Mouse (Mus musculus) testis, adult 2 months (tissue): ENCODE data around the gene Cd96. TPM values are rescaled to one million over a fixed set of nuclear protein-coding genes. Genes with fewer than 3 reads are reported as not detected.

ENCODE experiments used
- H3K27ac ChIP-seq: fragments of 200-500 bp; 2 replicates; pipeline ENCODE4 v1.5.1; 2012; ENCODE audit warnings: low read depth, low read length; ENCODE audit not compliant: control insufficient read depth, insufficient read depth
- H3K27me3 ChIP-seq: fragments of 200-500 bp; 2 replicates; pipeline ENCODE4 v1.6.1; 2012; ENCODE audit warnings: mild to moderate bottlenecking, low read length, moderate library complexity; ENCODE audit not compliant: control insufficient read depth, insufficient read depth
- H3K36me3 ChIP-seq: fragments of 200-500 bp; 2 replicates; pipeline ENCODE4 v1.6.1; 2012; ENCODE audit warnings: mild to moderate bottlenecking, low read length; ENCODE audit not compliant: control insufficient read depth, insufficient read depth
- H3K4me1 ChIP-seq: fragments of 200-500 bp; 2 replicates; pipeline ENCODE4 v1.6.1; 2012; ENCODE audit warnings: low read length; ENCODE audit not compliant: control insufficient read depth, insufficient read depth
- H3K4me3 ChIP-seq: fragments of 200-500 bp; 2 replicates; pipeline ENCODE4 v1.5.1; 2012; ENCODE audit warnings: low read depth, mild to moderate bottlenecking, low read length, moderate library complexity, mixed read lengths; ENCODE audit not compliant: control insufficient read depth
- CTCF ChIP-seq: fragments of 200-500 bp; IDR thresholded peaks from 2 replicates; pipeline ENCODE4 v1.5.1; 2012; ENCODE audit warnings: low read depth, mild to moderate bottlenecking, inconsistent platforms, low read length, moderate library complexity; ENCODE audit not compliant: control insufficient read depth, insufficient read depth, insufficient replicate concordance
- POLR2A ChIP-seq: fragments of 200-500 bp; IDR thresholded peaks from 2 replicates; pipeline ENCODE4 v1.6.1; 2012; ENCODE audit warnings: low read depth, mild to moderate bottlenecking, inconsistent platforms, low read length, moderate library complexity; ENCODE audit not compliant: control insufficient read depth
- polyA plus RNA-seq: library from polyadenylated mRNA; depleted of rRNA; stranded (reverse); fragments of >200 nt; gene quantifications from 2 replicates; pipeline ENCODE4 v1.2.3, GENCODE M21; 2012; rRNA removed

The Cd96 gene
- polyA plus RNA-seq, 1 experiment = 8.8 TPM

- Histone ChIP-seq H3K36me3 (no peaks in the 10 kb centered on the region), H3K27me3 (no peaks in the 10 kb centered on the region), H3K4me1 (no peaks in the 10 kb centered on the region), H3K27ac (no peak overlapping the region), H3K4me3 (no peak overlapping the region)
- TF ChIP-seq CTCF (no peak), POLR2A (no peak)
Observed at GRCm38 (mm10) chr16:46001550-46002166, 118.4 kb downstream of the Cd96 start.

- no peaks in the 10 kb centered on the region for H3K27me3 ChIP-seq
- H3K27ac ChIP-seq = no peak overlapping the region
- TF ChIP-seq CTCF (no peak), POLR2A (no peak)
- H3K4me1 ChIP-seq = no peaks in the 10 kb centered on the region
- no peak overlapping the region for H3K4me3 ChIP-seq
- H3K36me3 ChIP-seq = no peaks in the 10 kb centered on the region
Observed at GRCm38 (mm10) chr16:46000976-46001375, 119.1 kb downstream of the Cd96 start.

DNA sequence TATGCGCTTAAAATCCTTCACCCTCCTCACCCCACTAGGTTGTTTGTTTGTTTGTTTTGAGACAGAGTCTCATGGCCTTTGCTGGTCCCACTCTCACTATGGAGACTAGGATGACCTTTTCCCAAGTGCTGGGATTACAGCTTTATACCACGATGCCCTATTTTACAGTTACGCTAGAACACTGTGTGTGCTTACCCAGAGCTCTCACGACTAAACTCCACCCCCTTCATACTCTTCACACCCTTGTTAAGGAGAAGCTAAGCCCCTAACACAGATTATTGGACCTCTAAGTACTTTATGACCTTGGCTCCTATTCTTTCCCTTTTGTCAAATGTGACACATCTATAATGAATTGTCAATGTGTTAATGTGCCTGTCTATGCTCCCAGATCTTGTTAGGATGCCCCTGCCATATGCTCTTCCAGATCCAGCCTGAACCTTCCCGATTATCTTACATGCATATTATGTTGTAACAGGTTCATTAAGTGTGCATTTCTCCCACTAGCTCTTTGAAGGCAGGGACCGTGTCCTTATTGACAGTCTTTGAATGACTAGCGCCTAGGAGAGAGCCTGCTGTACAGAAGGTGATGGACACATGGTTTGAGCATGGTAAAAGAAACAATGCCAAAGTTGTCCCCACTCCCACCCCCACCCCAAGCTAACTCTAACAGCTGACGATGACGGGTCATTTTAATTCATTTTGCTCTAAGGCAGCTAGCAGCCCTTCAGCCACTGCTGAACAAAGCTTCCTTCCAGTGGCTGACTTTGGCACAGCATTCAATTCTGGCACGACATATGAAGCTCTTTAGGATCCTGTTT is 120.5 kb downstream of the Cd96 start:
- TF ChIP-seq CTCF (no peak), POLR2A (no peak)

DNA sequence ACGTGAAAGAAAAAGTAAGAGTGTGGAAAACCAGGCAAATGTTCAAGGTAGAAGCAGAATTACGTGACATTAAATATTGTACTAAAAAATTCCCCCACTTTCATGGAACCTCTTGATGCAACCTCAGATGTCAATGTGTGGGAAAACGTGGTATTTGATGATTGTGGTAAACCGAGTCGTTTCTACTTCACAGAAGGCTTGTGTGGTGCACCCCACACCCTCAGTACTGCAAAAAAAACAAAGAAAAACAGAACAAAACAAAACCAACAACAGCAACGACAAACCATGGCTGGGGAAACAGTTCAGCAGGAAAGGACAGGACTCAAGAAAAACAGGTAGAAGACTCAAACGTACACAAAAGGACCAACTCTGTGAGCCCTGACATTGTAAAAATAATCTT is 121.8 kb downstream of the Cd96 start:
- TF ChIP-seq POLR2A (no peak), CTCF (no peak)

More for the DNA sequence above, 120.5 kb downstream of the Cd96 start:
- no peaks in the 10 kb centered on the region for H3K4me1 ChIP-seq
- no peaks in the 10 kb centered on the region for H3K36me3 ChIP-seq
- H3K27me3 ChIP-seq = no peaks in the 10 kb centered on the region
- H3K27ac ChIP-seq = no peak overlapping the region
- no peak overlapping the region for H3K4me3 ChIP-seq

DNA sequence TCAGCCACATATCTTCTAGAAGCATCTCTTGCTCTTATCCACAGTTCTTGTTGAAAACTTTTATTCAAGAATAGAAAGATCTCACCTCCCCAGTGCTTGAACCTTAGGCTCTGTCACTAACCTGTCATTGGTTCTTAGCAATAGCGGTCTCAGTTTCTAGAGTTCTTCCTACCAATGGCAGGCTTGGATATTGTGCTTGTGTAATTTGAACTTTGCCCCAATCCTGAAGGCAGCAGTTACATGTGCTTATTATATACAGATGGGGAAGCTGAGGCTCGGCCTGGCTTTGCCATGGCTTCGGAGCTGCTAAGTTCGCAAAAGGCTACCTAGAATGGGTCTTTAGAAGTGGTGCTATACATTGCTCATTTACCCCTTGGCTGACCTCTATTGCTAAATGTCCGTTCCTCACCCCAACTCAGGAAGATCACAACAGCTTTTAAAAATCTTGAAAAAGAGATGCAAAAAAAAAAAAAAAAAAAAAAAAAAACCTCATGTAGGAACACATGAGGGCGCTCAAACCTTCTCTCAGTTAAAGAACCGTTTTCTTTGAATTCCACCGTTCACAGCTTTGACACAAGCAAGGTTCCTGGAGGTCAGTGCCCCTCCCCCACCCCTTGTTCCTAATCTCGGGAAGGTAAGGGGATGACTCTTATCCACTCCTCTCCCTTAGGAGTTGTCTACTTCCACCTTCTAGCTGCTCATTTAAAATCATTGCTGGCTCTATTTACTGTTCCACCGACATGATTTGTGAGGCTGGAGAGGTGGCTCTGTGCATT is 129.0 kb downstream of the Cd96 start:
- H3K27ac ChIP-seq = no peak overlapping the region
- TF ChIP-seq POLR2A (no peak), CTCF (no peak)
- no peaks in the 10 kb centered on the region for H3K4me1 ChIP-seq
- H3K4me3 ChIP-seq = no peak overlapping the region
- no peaks in the 10 kb centered on the region for H3K27me3 ChIP-seq
- no peaks in the 10 kb centered on the region for H3K36me3 ChIP-seq

More for the DNA sequence above, 121.8 kb downstream of the Cd96 start:
- no peaks in the 10 kb centered on the region for H3K27me3 ChIP-seq
- H3K36me3 ChIP-seq = no peaks in the 10 kb centered on the region
- no peak overlapping the region for H3K4me3 ChIP-seq
- H3K4me1 ChIP-seq = no peaks in the 10 kb centered on the region
- H3K27ac ChIP-seq = no peak overlapping the region

GRCm38 (mm10) chr16:45986236-45986635 is 133.8 kb downstream of the Cd96 start:
- Histone ChIP-seq H3K27me3 (no peaks in the 10 kb centered on the region), H3K4me1 (no peaks in the 10 kb centered on the region), H3K4me3 (no peak overlapping the region), H3K36me3 (no peaks in the 10 kb centered on the region), H3K27ac (no peak overlapping the region)
- TF ChIP-seq POLR2A (no peak), CTCF (no peak)

Other genes with a start within 250 kb of the Cd96 start
- gene Phldb2, start 166.7 kb downstream of the Cd96 start, polyA plus RNA-seq = 0.65 and 0.69 TPM in 2 replicates
- 0.64 and 0.72 TPM in 2 replicates for gene Plcxd2, start 110.0 kb downstream of the Cd96 start, polyA plus RNA-seq
- 5.8 and 6.0 TPM in 2 replicates for gene Gm4737, start 34.8 kb upstream of the Cd96 start, polyA plus RNA-seq